Mouse (Mus musculus) gastrocnemius, adult 2 months (tissue): Measurements from ENCODE around the gene Rnf39. TPM values are rescaled to one million over a fixed set of nuclear protein-coding genes. Genes with fewer than 3 reads are reported as not detected.
A peak's percentile ranks its signal among the peaks of the same experiment; 100 is the strongest.
"Not testable (repeated sequence)": the region's sequence is repeated elsewhere in the genome, so short reads cannot be mapped to it uniquely, and the experiment has no call there.

Experiments
- DNase-seq: peaks from one replicate; pipeline ENCODE4 v3.0.0; 2022
- H3K27ac ChIP-seq: fragments of 200-600 bp; 2 replicates; pipeline ENCODE4 v1.8.1; 2022; ENCODE audit warnings: mild to moderate bottlenecking
- H3K4me3 ChIP-seq: fragments of 200-600 bp; 2 replicates; pipeline ENCODE4 v1.8.1; 2022; ENCODE audit warnings: mild to moderate bottlenecking, moderate library complexity
- CTCF ChIP-seq: fragments of 200-600 bp; IDR thresholded peaks from 2 replicates; pipeline ENCODE4 v1.8.1; 2022; ENCODE audit warnings: antibody characterized with exemption, mild to moderate bottlenecking, moderate library complexity
- intact Hi-C: fragments of 180-260 bp; cut with DNase I; formaldehyde crosslinking; loops from one replicate; pipeline ENCODE4 v1.15.1; 2025
- total RNA-seq, 2 experiments: library from RNA; stranded (reverse); gene quantifications; 2 replicates each; pipeline ENCODE4 v1.2.3; 2021

The Rnf39 gene
- total RNA-seq, 2 experiments from 2014 or later, result 0.14 to 0.33 TPM

DNA sequence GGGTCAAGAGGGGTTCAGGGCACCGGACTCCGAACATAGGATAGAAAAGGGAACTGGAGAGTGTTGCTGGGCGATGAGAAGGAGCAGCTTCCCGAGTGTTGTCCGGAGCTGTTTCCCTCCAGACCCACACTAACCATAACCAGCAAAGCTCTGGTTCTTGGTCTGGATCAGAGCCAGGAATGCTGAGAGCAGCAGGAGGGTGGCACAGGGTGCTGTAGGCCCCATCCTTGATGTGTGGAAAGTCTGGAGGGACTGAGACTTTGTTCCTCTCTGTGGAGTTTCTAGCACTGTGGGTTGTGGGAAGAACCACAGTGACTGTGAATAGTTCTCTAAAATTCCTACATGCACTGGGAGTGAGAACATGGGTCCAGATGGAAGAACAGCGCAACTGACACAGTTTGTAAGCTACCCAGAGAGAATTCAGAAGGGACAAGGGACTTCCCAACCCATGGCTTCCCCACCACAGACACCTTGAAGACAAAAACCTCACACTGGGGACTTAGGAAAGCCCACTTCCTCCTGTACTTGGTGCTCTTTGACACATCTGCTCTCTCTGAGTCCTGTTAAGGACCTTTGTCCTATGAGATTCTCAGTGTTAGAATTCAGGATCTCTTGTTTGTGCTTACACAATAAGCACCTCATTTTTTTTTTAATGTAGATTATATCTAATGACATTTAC is 28.6 kb downstream of the Rnf39 start:
- Histone ChIP-seq H3K4me3 (no peak overlapping the region), H3K27ac (no peak overlapping the region)
- intact Hi-C loops, result no loop called here
- no peak for DNase-seq
- TF ChIP-seq CTCF, result no peak

GRCm38 (mm10) chr17:36972791-36973190 is 30.1 kb downstream of the Rnf39 start:
- no peak for DNase-seq
- intact Hi-C loops, result no loop called here
- no peak for TF ChIP-seq CTCF
- Histone ChIP-seq H3K4me3 (no peak overlapping the region), H3K27ac (no peak overlapping the region; the same call in 1 of the 2 replicates)

DNA sequence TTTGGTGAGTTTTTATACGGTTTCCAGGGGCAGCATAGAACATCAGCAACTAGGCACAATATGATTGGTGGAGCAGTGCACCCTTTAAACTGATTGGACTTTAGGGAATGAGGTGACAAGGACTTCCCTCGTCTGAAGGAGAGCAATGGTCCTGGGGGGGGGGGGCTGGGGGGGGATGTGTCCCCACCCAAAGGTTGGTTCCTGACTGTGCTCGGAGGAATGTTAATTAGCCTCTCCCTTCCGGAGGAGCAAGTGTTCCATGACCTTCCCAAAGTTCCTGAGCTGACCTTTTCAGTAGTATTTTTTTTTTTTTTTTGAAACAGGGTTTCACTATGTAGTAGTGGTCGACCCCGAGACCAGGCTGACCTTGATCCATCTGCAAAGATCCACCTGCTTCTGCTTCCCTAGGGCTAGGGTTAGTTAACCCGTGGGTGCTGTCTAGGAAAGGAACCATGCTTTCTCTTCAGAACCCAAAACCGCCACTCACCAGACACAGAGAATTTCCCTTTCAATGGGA is 30.6 kb downstream of the Rnf39 start:
- Histone ChIP-seq H3K4me3 (no peak overlapping the region), H3K27ac (no peak overlapping the region; the same call in 1 of the 2 replicates)
- DNase-seq, result no peak
- no peak for TF ChIP-seq CTCF
- intact Hi-C loops, result no loop called here

GRCm38 (mm10) chr17:36981221-36981813 is 38.6 kb downstream of the Rnf39 start, which contains the start of gene 2410137M14Rik:
Gene 2410137M14Rik (minus strand): TSS chr17:36981237.
- peak; percentile 67 for DNase-seq
- intact Hi-C loops, result no loop called here
- TF ChIP-seq CTCF, result no peak
- H3K4me3 ChIP-seq, result peak within 1 kb of the TSS; percentile 65
- H3K27ac ChIP-seq, result peak within 1 kb of the TSS; percentile 86

- H3K4me3 ChIP-seq, result peak overlapping the region; percentile 65
- intact Hi-C loops, result no loop called here
- no peak for TF ChIP-seq CTCF
- DNase-seq, result no peak
- peak overlapping the region; percentile 86 for H3K27ac ChIP-seq
Measured at GRCm38 (mm10) chr17:36981845-36982244, 39.1 kb downstream of the Rnf39 start.

- TF ChIP-seq CTCF, result no peak
- Histone ChIP-seq H3K4me3 (no peak overlapping the region), H3K27ac (peak overlapping the region; percentile 86; the same call in 1 of the 2 replicates)
- intact Hi-C loops, result no loop called here
- no peak for DNase-seq
Measured at GRCm38 (mm10) chr17:36982253-36983155, 39.8 kb downstream of the Rnf39 start.

DNA sequence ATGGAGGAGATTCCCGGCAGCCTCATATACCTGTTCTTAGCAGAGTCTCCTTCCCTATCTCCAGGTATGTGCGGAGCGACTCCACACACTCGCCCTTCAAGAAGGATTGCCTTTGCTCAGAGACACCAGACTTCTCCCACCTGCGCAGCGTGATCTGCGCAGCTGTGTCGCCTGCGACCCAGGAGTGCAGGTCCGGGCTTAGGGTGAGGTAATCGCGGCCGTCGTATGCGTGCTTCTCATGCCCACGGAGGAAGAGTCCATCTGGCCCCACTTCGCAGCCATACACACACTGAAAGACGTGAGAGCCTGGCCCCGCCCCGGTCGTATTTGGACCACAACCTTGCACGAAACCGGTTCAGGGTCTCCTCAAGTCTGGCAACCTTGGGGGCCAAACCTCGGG is 45.8 kb downstream of the Rnf39 start:
- intact Hi-C loops, result no loop called here

GRCm38 (mm10) chr17:36989437-36989836 is 46.7 kb downstream of the Rnf39 start, which contains the start of gene H2-M5:
Gene H2-M5 (minus strand): TSS chr17:36989537.
- intact Hi-C loops, result no loop called here
- Histone ChIP-seq H3K27ac (no peak within 1 kb of the TSS), H3K4me3 (no peak within 1 kb of the TSS)
- no peak for DNase-seq
- no peak for TF ChIP-seq CTCF

More for the DNA sequence above, 45.8 kb downstream of the Rnf39 start:
- Histone ChIP-seq H3K27ac (no peak overlapping the region), H3K4me3 (no peak overlapping the region)
- DNase-seq, result no peak
- no peak for TF ChIP-seq CTCF

DNA sequence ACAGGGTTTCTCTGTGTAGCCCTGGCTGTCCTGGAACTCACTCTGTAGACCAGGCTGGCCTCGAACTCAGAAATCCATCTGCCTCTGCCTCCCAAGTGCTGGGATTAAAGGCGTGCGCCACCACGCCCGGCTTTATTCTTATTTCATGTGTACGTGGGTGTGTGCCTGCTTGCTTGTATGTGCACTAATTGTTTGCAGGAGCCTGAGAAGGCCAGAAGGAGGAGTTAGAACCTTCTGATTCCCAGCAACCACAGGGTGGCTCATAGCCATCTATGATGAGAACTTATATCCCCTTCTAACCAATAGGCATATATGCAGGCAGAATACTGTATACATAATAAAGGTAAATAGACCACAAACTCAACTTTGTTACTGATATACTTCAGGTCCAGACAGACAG is 47.9 kb downstream of the Rnf39 start:
- H3K27ac ChIP-seq, DNase-seq, H3K4me3 ChIP-seq, intact Hi-C loops: not testable (repeated sequence)

- no peak for TF ChIP-seq CTCF
- Histone ChIP-seq H3K27ac (no peak overlapping the region), H3K4me3 (no peak overlapping the region)
- DNase-seq, result no peak
- intact Hi-C loops, result no loop called here
Measured at GRCm38 (mm10) chr17:36992336-36993104, 49.8 kb downstream of the Rnf39 start.

- H3K4me3 ChIP-seq, result no peak overlapping the region
- no peak for TF ChIP-seq CTCF
- H3K27ac ChIP-seq, result no peak overlapping the region
- intact Hi-C loops, result no loop called here
- no peak for DNase-seq
Measured at GRCm38 (mm10) chr17:36993770-36994325, 51.1 kb downstream of the Rnf39 start.

DNA sequence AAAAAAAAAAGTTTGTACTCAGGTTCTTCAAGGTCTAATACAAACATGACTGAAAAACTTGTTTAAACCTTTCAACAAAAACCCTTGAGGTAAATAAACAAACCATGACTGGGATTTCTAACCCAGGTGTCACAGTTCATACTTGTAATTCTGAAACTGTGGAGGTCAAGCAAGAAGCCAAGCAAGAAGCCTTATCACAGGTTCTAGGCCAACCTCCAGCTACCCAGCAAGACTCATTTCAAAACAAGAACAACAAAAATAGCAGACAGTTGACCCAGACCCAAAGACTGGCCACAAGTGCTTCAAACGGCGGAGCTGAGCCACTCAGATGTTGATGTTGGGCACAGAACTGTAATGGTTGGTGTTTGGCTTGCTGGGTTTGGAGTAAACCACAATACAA is 51.8 kb downstream of the Rnf39 start:
- DNase-seq, result no peak
- no peak for TF ChIP-seq CTCF
- intact Hi-C loops, result no loop called here
- no peak overlapping the region for H3K27ac ChIP-seq
- H3K4me3 ChIP-seq, result no peak overlapping the region
